Mouse (Mus musculus): ENCODE measurements around the gene Galnt4. TPM values are rescaled to one million over a fixed set of nuclear protein-coding genes. Genes with fewer than 3 reads are reported as not detected.

Gene Galnt4
- total and polyA plus RNA-seq, 3 experiments, result 1.6 to 1.7 TPM; not detected in 1

- H3K27me3 ChIP-seq (ENCODE audit: control insufficient read depth in 1 of 2, insufficient read depth in 2 of 2, low read length in 2 of 2), result no peaks in the 10 kb centered on the region
These were observed 21.9 kb upstream of the Galnt4 start for GRCm38 (mm10) chr10:99086029-99086428.

GRCm38 (mm10) chr10:99089906-99090305 lies 18.1 kb upstream of the Galnt4 start:
- H3K27ac ChIP-seq (ENCODE audit: control insufficient read depth, low read depth, low read length), result no peak overlapping the region
- H3K9ac ChIP-seq (ENCODE audit: control insufficient read depth, low read depth, low read length, poor library complexity, severe bottlenecking), result no peak overlapping the region
- H3K4me1 ChIP-seq (ENCODE audit: control insufficient read depth in 1 of 2, insufficient read depth in 2 of 2, low read length in 2 of 2), result 0 out of 4 replicates have a peak, but pooled peaks cover 0 to 2% of the 10 kb centered on the region in 2 experiments
- no peaks in the 10 kb centered on the region for H3K27me3 ChIP-seq (ENCODE audit: control insufficient read depth in 1 of 2, insufficient read depth in 2 of 2, low read length in 2 of 2)
- no peak for TF ChIP-seq JUND (IDR thresholded peaks at IDR 0.05; ENCODE audit: low read depth, low read length)
- no peak; the same call in 1 of the 2 replicates for TF ChIP-seq GATA1 (IDR thresholded peaks at IDR 0.05; ENCODE audit: low read depth, low read length)
- TF ChIP-seq CTCF (IDR thresholded peaks at IDR 0.05 in 2 of 3, conservative IDR thresholded peaks at IDR 0.05 in 1 of 3; ENCODE audit: control insufficient read depth in 1 of 3, insufficient read depth in 1 of 3, low read depth in 2 of 3, low read length in 3 of 3, poor library complexity in 1 of 3, severe bottlenecking in 1 of 3), result no peak
- TF ChIP-seq MEF2A (IDR thresholded peaks at IDR 0.05; ENCODE audit: extremely low read depth, insufficient replicate concordance, low read depth, low read length, poor library complexity, severe bottlenecking), result no peak
- no peak for TF ChIP-seq TCF12 (IDR thresholded peaks at IDR 0.05; ENCODE audit: low read depth, low read length)
- no peak for TF ChIP-seq NELFE (IDR thresholded peaks at IDR 0.05; ENCODE audit: low read depth, low read length)
- TF ChIP-seq EP300 (IDR thresholded peaks at IDR 0.05; ENCODE audit: low read depth in 1 of 2, low read length in 2 of 2), result no peak
- no peak for TF ChIP-seq ETS1 (IDR thresholded peaks at IDR 0.05; ENCODE audit: low read depth, low read length)
- no peak for TF ChIP-seq POLR2AphosphoS2 (IDR thresholded peaks at IDR 0.05; ENCODE audit: low read length)
- TF ChIP-seq CHD1 (IDR thresholded peaks at IDR 0.05; ENCODE audit: low read depth, low read length), result no peak
- no peak for TF ChIP-seq TBP (IDR thresholded peaks at IDR 0.05; ENCODE audit: low read depth, low read length)
- TF ChIP-seq UBTF (IDR thresholded peaks at IDR 0.05; ENCODE audit: borderline replicate concordance, insufficient read depth, low read depth, low read length), result no peak
- no peak for TF ChIP-seq MAX (IDR thresholded peaks at IDR 0.05; ENCODE audit: low read length)
- TF ChIP-seq ZNF384 (IDR thresholded peaks at IDR 0.05; ENCODE audit: low read depth, low read length), result no peak
- TF ChIP-seq NRF1 (IDR thresholded peaks at IDR 0.05; ENCODE audit: insufficient read depth, low read depth, low read length, poor library complexity, severe bottlenecking), result no peak
- no peak for TF ChIP-seq MAFK (IDR thresholded peaks at IDR 0.05; ENCODE audit: borderline replicate concordance, low read depth, low read length)
- H3K4me3 ChIP-seq (ENCODE audit: control insufficient read depth in 1 of 2, insufficient read depth in 1 of 2, low read depth in 2 of 2, low read length in 2 of 2), result no peak overlapping the region
- no peaks in the 10 kb centered on the region for H3K9me3 ChIP-seq (replicated peaks; ENCODE audit: insufficient read depth, low read length)
- no peaks in the 10 kb centered on the region for H3K36me3 ChIP-seq (ENCODE audit: control insufficient read depth in 1 of 2, insufficient read depth in 2 of 2, low read length in 2 of 2)
- no peak for DNase-seq (ENCODE audit: low read depth, low spot score)
- H3K79me2 ChIP-seq (ENCODE audit: control insufficient read depth, insufficient read depth, low read length, poor library complexity), result no peaks in the 10 kb centered on the region

More at GRCm38 (mm10) chr10:99086029-99086428, 21.9 kb upstream of the Galnt4 start:
- H3K79me2 ChIP-seq (ENCODE audit: control insufficient read depth, insufficient read depth, low read length, poor library complexity), result no peaks in the 10 kb centered on the region
- H3K4me1 ChIP-seq (ENCODE audit: control insufficient read depth in 1 of 2, insufficient read depth in 2 of 2, low read length in 2 of 2), result peaks cover 0 to 9% of the 10 kb centered on the region in 2 experiments; a peak in 2 of 4 replicates
- TF ChIP-seq MYC (IDR thresholded peaks at IDR 0.05; ENCODE audit: low read depth, low read length) (no peak), TAL1 (IDR thresholded peaks at IDR 0.05; ENCODE audit: low read length) (no peak), EP300 (IDR thresholded peaks at IDR 0.05; ENCODE audit: low read depth in 1 of 2, low read length in 2 of 2) (no peak), POLR2A (IDR thresholded peaks at IDR 0.05; ENCODE audit: control insufficient read depth in 1 of 2, insufficient read depth in 1 of 2, low read depth in 1 of 2, low read length in 2 of 2, poor library complexity in 1 of 2) (no peak), UBTF (IDR thresholded peaks at IDR 0.05; ENCODE audit: borderline replicate concordance, insufficient read depth, low read depth, low read length) (no peak), USF1 (IDR thresholded peaks at IDR 0.05; ENCODE audit: low read depth, low read length) (no peak), TBP (IDR thresholded peaks at IDR 0.05; ENCODE audit: low read depth, low read length) (no peak), CHD2 (IDR thresholded peaks at IDR 0.05; ENCODE audit: low read length) (no peak), ETS1 (IDR thresholded peaks at IDR 0.05; ENCODE audit: low read depth, low read length) (no peak), USF2 (IDR thresholded peaks at IDR 0.05; ENCODE audit: borderline replicate concordance in 1 of 2, insufficient read depth in 1 of 2, low read depth in 1 of 2, low read length in 2 of 2) (no peak), RAD21 (IDR thresholded peaks at IDR 0.05; ENCODE audit: low read depth, low read length) (no peak), ZNF384 (IDR thresholded peaks at IDR 0.05; ENCODE audit: low read depth, low read length) (no peak), ZMIZ1 (IDR thresholded peaks at IDR 0.05; ENCODE audit: low read depth, low read length) (no peak), HCFC1 (IDR thresholded peaks at IDR 0.05; ENCODE audit: low read depth, low read length) (no peak), GATA1 (IDR thresholded peaks at IDR 0.05; ENCODE audit: low read depth, low read length) (no peak), SMC3 (IDR thresholded peaks at IDR 0.05; ENCODE audit: low read depth, low read length) (no peak), JUND (IDR thresholded peaks at IDR 0.05; ENCODE audit: low read depth, low read length) (no peak)
- H3K9ac ChIP-seq (ENCODE audit: control insufficient read depth, low read depth, low read length, poor library complexity, severe bottlenecking), result no peak overlapping the region
- no peak overlapping the region for H3K27ac ChIP-seq (ENCODE audit: control insufficient read depth, low read depth, low read length)
- H3K36me3 ChIP-seq (ENCODE audit: control insufficient read depth in 1 of 2, insufficient read depth in 2 of 2, low read length in 2 of 2), result peaks cover 0 to 8% of the 10 kb centered on the region in 2 experiments; a peak in 2 of 4 replicates
- H3K4me3 ChIP-seq (ENCODE audit: control insufficient read depth in 1 of 2, insufficient read depth in 1 of 2, low read depth in 2 of 2, low read length in 2 of 2), result no peak overlapping the region
- H3K9me3 ChIP-seq (replicated peaks; ENCODE audit: insufficient read depth, low read length), result no peaks in the 10 kb centered on the region
- no peak for DNase-seq (ENCODE audit: low read depth, low spot score)

Data from MEL (cell line).